Mouse (Mus musculus) G1E-ER4 (cell line): ENCODE data around the gene Slc25a40. TPM values are rescaled to one million over a fixed set of nuclear protein-coding genes. Genes with fewer than 3 reads are reported as not detected.

Source experiments
- GATA1 ChIP-seq: IDR thresholded peaks from one replicate; pipeline ENCODE4 v1.8.0; 2012; ENCODE audit warnings: low read length, inconsistent platforms
- polyA plus RNA-seq: library from polyadenylated mRNA; stranded (reverse); fragments of >175 nt; gene quantifications from 2 replicates; pipeline ENCODE4 v1.2.3, GENCODE M21; 2012

Slc25a40 gene
- polyA plus RNA-seq, 1 experiment = 2.6 TPM

GRCm38 (mm10) chr5:8439095-8439494, 16.4 kb downstream of the Slc25a40 start:
- no peak for TF ChIP-seq GATA1

GRCm38 (mm10) chr5:8455565-8455964, 32.9 kb downstream of the Slc25a40 start:
- TF ChIP-seq GATA1 = no peak

- TF ChIP-seq GATA1 = no peak
Observed at GRCm38 (mm10) chr5:8456561-8456960, 33.9 kb downstream of the Slc25a40 start.

- no peak for TF ChIP-seq GATA1
Observed at GRCm38 (mm10) chr5:8487989-8488700, 65.5 kb downstream of the Slc25a40 start.

- no peak for TF ChIP-seq GATA1
Observed at GRCm38 (mm10) chr5:8488701-8489297, 66.1 kb downstream of the Slc25a40 start.

GRCm38 (mm10) chr5:8489471-8490110, 66.9 kb downstream of the Slc25a40 start:
- no peak for TF ChIP-seq GATA1

GRCm38 (mm10) chr5:8491778-8492177, 69.1 kb downstream of the Slc25a40 start:
- TF ChIP-seq GATA1 = no peak

Other genes starting within 250 kb of the Slc25a40 start
- not detected in 2 replicates for gene Adam22, start 54.7 kb upstream of the Slc25a40 start, polyA plus RNA-seq
- gene Dbf4, start 134 bp upstream of the Slc25a40 start, polyA plus RNA-seq = 37.0 and 57.2 TPM in 2 replicates
- 0.12 and 0.13 TPM in 2 replicates for gene Rundc3b, start 200.1 kb downstream of the Slc25a40 start, polyA plus RNA-seq
- not detected in 2 replicates for gene Abcb1a, start 237.2 kb downstream of the Slc25a40 start, polyA plus RNA-seq